Mouse (Mus musculus) MEL (cell line): ENCODE results near the gene Sh3pxd2b. TPM values are rescaled to one million over a fixed set of nuclear protein-coding genes. Genes with fewer than 3 reads are reported as not detected.

Source experiments
- DNase-seq: peaks from one replicate; pipeline ENCODE4 v3.0.0; 2011; ENCODE audit warnings: low read depth, low spot score
- H3K27ac ChIP-seq: 2 replicates; pipeline ENCODE4 v1.5.1; 2012; ENCODE audit warnings: low read depth, mild to moderate bottlenecking, control low read depth, low read length, moderate library complexity; ENCODE audit not compliant: control insufficient read depth
- H3K27me3 ChIP-seq, 2 experiments: fragments of 150-350 bp in 1 of 2; sonication (generic) in 1 of 2; 2 replicates each; pipeline ENCODE4 v1.6.1; 2012; ENCODE audit warnings: low read length in 2 of 2, mild to moderate bottlenecking in 2 of 2, improper control_type of control experiment in 1 of 2, moderate library complexity in 1 of 2; ENCODE audit not compliant: insufficient read depth in 2 of 2, control insufficient read depth in 1 of 2
- H3K36me3 ChIP-seq, 2 experiments: 2 replicates each; pipeline ENCODE4 v1.6.1; 2012 to 2014; ENCODE audit warnings: low read length in 2 of 2, improper control_type of control experiment in 1 of 2, inconsistent platforms in 1 of 2, mild to moderate bottlenecking in 1 of 2; ENCODE audit not compliant: insufficient read depth in 2 of 2, control insufficient read depth in 1 of 2
- H3K4me1 ChIP-seq, 2 experiments: fragments of 150-350 bp in 1 of 2; sonication (generic) in 1 of 2; 2 replicates each; pipeline ENCODE4 v1.6.1; 2012; ENCODE audit warnings: low read length in 2 of 2, improper control_type of control experiment in 1 of 2, mild to moderate bottlenecking in 1 of 2; ENCODE audit not compliant: insufficient read depth in 2 of 2, control insufficient read depth in 1 of 2
- H3K4me3 ChIP-seq, 2 experiments: fragments of 150-350 bp in 1 of 2; sonication (generic) in 1 of 2; 2 replicates each; pipeline ENCODE4 v1.5.1; 2012; ENCODE audit warnings: low read depth in 2 of 2, low read length in 2 of 2, mild to moderate bottlenecking in 2 of 2, moderate library complexity in 2 of 2, control low read depth in 1 of 2, improper control_type of control experiment in 1 of 2; ENCODE audit not compliant: control insufficient read depth in 1 of 2, insufficient read depth in 1 of 2
- H3K79me2 ChIP-seq: 2 replicates; pipeline ENCODE4 v1.6.1; 2012; ENCODE audit warnings: mild to moderate bottlenecking, low read length, moderate library complexity; ENCODE audit not compliant: control insufficient read depth, poor library complexity, insufficient read depth
- H3K9ac ChIP-seq: 2 replicates; pipeline ENCODE4 v1.6.1; 2012; ENCODE audit warnings: low read depth, mild to moderate bottlenecking, control low read depth, low read length, moderate library complexity; ENCODE audit not compliant: control insufficient read depth, poor library complexity, severe bottlenecking
- H3K9me3 ChIP-seq: fragments of 150-350 bp; sonication (generic); replicated peaks from 2 replicates; pipeline ENCODE4 v1.6.1; 2012; ENCODE audit warnings: mild to moderate bottlenecking, low read length, improper control_type of control experiment, moderate library complexity; ENCODE audit not compliant: insufficient read depth
- BHLHE40 ChIP-seq: IDR thresholded peaks from 2 replicates; pipeline ENCODE4 v1.6.1; 2012; ENCODE audit warnings: low read depth, mild to moderate bottlenecking, inconsistent platforms, low read length, improper control_type of control experiment, borderline replicate concordance
- CHD1 ChIP-seq: IDR thresholded peaks from 2 replicates; pipeline ENCODE4 v1.6.1; 2012; ENCODE audit warnings: low read depth, mild to moderate bottlenecking, inconsistent platforms, low read length, improper control_type of control experiment
- CHD2 ChIP-seq: IDR thresholded peaks from 2 replicates; pipeline ENCODE4 v1.6.1; 2011; ENCODE audit warnings: low read length, improper control_type of control experiment
- E2F4 ChIP-seq: IDR thresholded peaks from 2 replicates; pipeline ENCODE4 v1.6.1; 2011; ENCODE audit warnings: low read depth, low read length, improper control_type of control experiment, borderline replicate concordance
- GABPA ChIP-seq: IDR thresholded peaks from 2 replicates; pipeline ENCODE4 v1.6.1; 2012; ENCODE audit warnings: low read depth, mild to moderate bottlenecking, inconsistent platforms, low read length, improper control_type of control experiment, moderate library complexity
- HCFC1 ChIP-seq: IDR thresholded peaks from 2 replicates; pipeline ENCODE4 v1.6.1; 2012; ENCODE audit warnings: low read depth, mild to moderate bottlenecking, inconsistent platforms, low read length, improper control_type of control experiment, moderate library complexity
- JUND ChIP-seq: IDR thresholded peaks from 2 replicates; pipeline ENCODE4 v1.6.1; 2011; ENCODE audit warnings: low read depth, mild to moderate bottlenecking, improper control_type of control experiment, low read length
- KAT2A ChIP-seq: conservative IDR thresholded peaks from 2 replicates; pipeline ENCODE4 v1.6.1; 2012; ENCODE audit warnings: low read depth, low read length, improper control_type of control experiment, inconsistent platforms
- MAFK ChIP-seq: IDR thresholded peaks from 2 replicates; pipeline ENCODE4 v1.6.1; 2011; ENCODE audit warnings: low read depth, mild to moderate bottlenecking, low read length, improper control_type of control experiment, borderline replicate concordance
- MEF2A ChIP-seq: IDR thresholded peaks from 2 replicates; pipeline ENCODE4 v1.6.1; 2014; ENCODE audit warnings: low read depth, mild to moderate bottlenecking, inconsistent platforms, low read length, improper control_type of control experiment; ENCODE audit not compliant: poor library complexity, insufficient replicate concordance, severe bottlenecking; ENCODE audit errors: extremely low read depth
- MYC ChIP-seq: IDR thresholded peaks from 2 replicates; pipeline ENCODE4 v1.6.1; 2011; ENCODE audit warnings: low read depth, mild to moderate bottlenecking, low read length, improper control_type of control experiment, moderate library complexity
- NRF1 ChIP-seq: IDR thresholded peaks from 2 replicates; pipeline ENCODE4 v1.6.1; 2014; ENCODE audit warnings: low read depth, mild to moderate bottlenecking, inconsistent platforms, low read length, improper control_type of control experiment, moderate library complexity; ENCODE audit not compliant: poor library complexity, insufficient read depth, severe bottlenecking
- POLR2A ChIP-seq, 2 experiments: IDR thresholded peaks; 2 replicates each; pipeline ENCODE4 v1.6.1; 2011 to 2012; ENCODE audit warnings: low read length in 2 of 2, mild to moderate bottlenecking in 2 of 2, control low read depth in 1 of 2, improper control_type of control experiment in 1 of 2, low read depth in 1 of 2, moderate library complexity in 1 of 2; ENCODE audit not compliant: control insufficient read depth in 1 of 2, insufficient read depth in 1 of 2, poor library complexity in 1 of 2
- RAD21 ChIP-seq: IDR thresholded peaks from 2 replicates; pipeline ENCODE4 v1.6.1; 2011; ENCODE audit warnings: mild to moderate bottlenecking, low read depth, low read length, improper control_type of control experiment
- TAL1 ChIP-seq: IDR thresholded peaks from 2 replicates; pipeline ENCODE4 v1.6.1; 2012; ENCODE audit warnings: mild to moderate bottlenecking, inconsistent platforms, low read length, moderate library complexity, mixed read lengths
- TBP ChIP-seq: IDR thresholded peaks from 2 replicates; pipeline ENCODE4 v1.8.0; 2011; ENCODE audit warnings: low read depth, low read length, improper control_type of control experiment
- TCF12 ChIP-seq: IDR thresholded peaks from 2 replicates; pipeline ENCODE4 v1.6.1; 2014; ENCODE audit warnings: low read depth, mild to moderate bottlenecking, inconsistent platforms, low read length, improper control_type of control experiment, moderate library complexity
- USF1 ChIP-seq: IDR thresholded peaks from 2 replicates; pipeline ENCODE4 v1.6.1; 2014; ENCODE audit warnings: low read depth, mild to moderate bottlenecking, inconsistent platforms, low read length, improper control_type of control experiment, moderate library complexity
- USF2 ChIP-seq, 2 experiments: IDR thresholded peaks; 2 replicates each; pipeline ENCODE4 v1.6.1; 2011 to 2012; ENCODE audit warnings: improper control_type of control experiment in 2 of 2, low read length in 2 of 2, borderline replicate concordance in 1 of 2, inconsistent platforms in 1 of 2, low read depth in 1 of 2, mild to moderate bottlenecking in 1 of 2; ENCODE audit not compliant: insufficient read depth in 1 of 2
- ZNF384 ChIP-seq: IDR thresholded peaks from 2 replicates; pipeline ENCODE4 v1.6.1; 2012; ENCODE audit warnings: low read depth, mild to moderate bottlenecking, inconsistent platforms, low read length, improper control_type of control experiment
- polyA plus RNA-seq, 2 experiments: library from polyadenylated mRNA; stranded (reverse) in 1 of 2; unstranded in 1 of 2; fragments of >175 nt in 1 of 2; fragments of >200 nt in 1 of 2; gene quantifications; 2 replicates each; pipeline versions ENCODE4 v1.2.1 to v1.2.4; 2012; ENCODE audit warnings: low replicate concordance in 2 of 2, low read depth in 1 of 2; ENCODE audit not compliant: insufficient read length in 2 of 2, insufficient read depth in 1 of 2, missing spikeins in 1 of 2
- total RNA-seq: library from RNA; depleted of rRNA; stranded (reverse); fragments of 300-350 nt; gene quantifications from 2 replicates; pipeline ENCODE4 v1.2.3, GENCODE M21; 2012

Gene Sh3pxd2b
- total and polyA plus RNA-seq, 3 experiments = 9.6 to 17.0 TPM; not detected in 1

DNA sequence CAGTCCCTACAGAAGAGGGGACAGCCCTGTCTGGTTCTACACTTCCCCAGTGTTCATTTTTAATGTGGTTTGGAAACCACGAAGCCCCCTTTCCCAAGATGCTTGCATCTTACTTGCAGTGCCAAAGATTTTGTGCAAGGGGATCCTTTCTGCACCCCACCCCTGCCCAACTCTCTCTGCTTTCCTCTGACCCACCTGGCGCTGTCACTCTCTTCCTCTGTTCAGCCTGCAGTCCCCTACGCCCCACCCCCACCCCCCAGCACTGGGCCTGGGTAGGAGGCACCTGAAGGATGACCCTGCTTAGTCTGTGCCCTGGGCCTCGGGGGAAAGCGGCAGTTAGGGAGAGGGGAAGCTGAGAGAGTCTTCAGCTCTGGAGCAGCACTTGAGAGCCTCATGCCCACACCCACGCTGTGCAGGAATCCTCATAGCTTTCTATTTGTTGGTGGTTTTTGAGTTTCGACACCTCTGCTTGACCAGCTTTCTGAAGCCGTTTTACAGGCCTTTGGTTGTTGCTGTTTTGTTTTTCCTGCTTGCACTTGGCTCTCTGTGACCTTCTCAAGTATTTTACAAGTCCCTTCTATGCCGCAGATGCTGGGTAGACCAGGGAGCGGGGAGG is 77.5 kb downstream of the Sh3pxd2b start:
- no peaks in the 10 kb centered on the region for H3K79me2 ChIP-seq
- H3K27me3 ChIP-seq = no peaks in the 10 kb centered on the region
- H3K9ac ChIP-seq = no peak overlapping the region
- H3K27ac ChIP-seq = no peak overlapping the region
- TF ChIP-seq USF1 (no peak), MAFK (no peak), BHLHE40 (no peak), HCFC1 (no peak), E2F4 (no peak), TAL1 (no peak), CHD2 (no peak), MYC (no peak), NRF1 (no peak), KAT2A (no peak), CHD1 (no peak), USF2 (IDR thresholded peaks at IDR 0.05; ENCODE audit: borderline replicate concordance in 1 of 2, insufficient read depth in 1 of 2, low read depth in 1 of 2, low read length in 2 of 2) (no peak), TCF12 (no peak), GABPA (no peak), JUND (no peak), RAD21 (no peak), ZNF384 (no peak), TBP (no peak)
- H3K4me3 ChIP-seq = no peak overlapping the region
- no peak for DNase-seq
- H3K4me1 ChIP-seq = no peaks in the 10 kb centered on the region
- no peaks in the 10 kb centered on the region for H3K9me3 ChIP-seq
- no peaks in the 10 kb centered on the region; a peak in 1 of 4 replicates for H3K36me3 ChIP-seq

DNA sequence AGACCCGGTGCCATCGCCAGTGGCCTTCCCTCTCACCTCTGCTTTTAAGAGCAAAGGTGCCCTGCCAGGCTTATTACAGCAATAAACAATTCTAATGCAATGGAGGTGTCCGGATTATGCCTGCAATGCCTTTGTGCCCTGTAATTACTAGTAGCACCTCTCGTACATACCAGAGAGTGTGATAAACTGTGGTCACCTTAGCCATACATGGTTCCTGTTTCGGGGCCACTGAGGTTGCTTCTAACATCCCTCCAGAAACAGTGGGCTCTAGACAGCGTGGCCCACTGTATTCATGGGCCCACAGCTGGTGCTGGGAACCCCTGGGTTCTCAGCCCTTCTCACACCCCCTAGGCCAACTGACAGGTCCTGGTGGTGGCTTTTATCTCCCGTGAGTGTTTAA is 79.9 kb downstream of the Sh3pxd2b start:
- no peak for TF ChIP-seq MEF2A
- TF ChIP-seq POLR2A (IDR thresholded peaks at IDR 0.05; ENCODE audit: control insufficient read depth in 1 of 2, insufficient read depth in 1 of 2, low read depth in 1 of 2, low read length in 2 of 2, poor library complexity in 1 of 2) = 0 out of 4 replicates have a peak, but pooled peaks of 1 of the 2 experiments have one; percentile 2
- TF ChIP-seq, all 39 proteins: peak for 1
- Histone ChIP-seq H3K27ac (no peak overlapping the region), H3K27me3 (peaks cover 0 to 2% of the 10 kb centered on the region in 2 experiments; a peak in 1 of 4 replicates), H3K36me3 (no peaks in the 10 kb centered on the region), H3K4me1 (no peaks in the 10 kb centered on the region), H3K9me3 (no peaks in the 10 kb centered on the region), H3K9ac (no peak overlapping the region), H3K4me3 (no peak overlapping the region), H3K79me2 (no peaks in the 10 kb centered on the region)
- DNase-seq = no peak
